Mouse (Mus musculus): ENCODE data around the gene Pcnx. TPM values are rescaled to one million over a fixed set of nuclear protein-coding genes. Genes with fewer than 3 reads are reported as not detected.

Gene Pcnx
- polyA plus RNA-seq, 1 experiment from 2014 or later: 15.7 TPM

DNA sequence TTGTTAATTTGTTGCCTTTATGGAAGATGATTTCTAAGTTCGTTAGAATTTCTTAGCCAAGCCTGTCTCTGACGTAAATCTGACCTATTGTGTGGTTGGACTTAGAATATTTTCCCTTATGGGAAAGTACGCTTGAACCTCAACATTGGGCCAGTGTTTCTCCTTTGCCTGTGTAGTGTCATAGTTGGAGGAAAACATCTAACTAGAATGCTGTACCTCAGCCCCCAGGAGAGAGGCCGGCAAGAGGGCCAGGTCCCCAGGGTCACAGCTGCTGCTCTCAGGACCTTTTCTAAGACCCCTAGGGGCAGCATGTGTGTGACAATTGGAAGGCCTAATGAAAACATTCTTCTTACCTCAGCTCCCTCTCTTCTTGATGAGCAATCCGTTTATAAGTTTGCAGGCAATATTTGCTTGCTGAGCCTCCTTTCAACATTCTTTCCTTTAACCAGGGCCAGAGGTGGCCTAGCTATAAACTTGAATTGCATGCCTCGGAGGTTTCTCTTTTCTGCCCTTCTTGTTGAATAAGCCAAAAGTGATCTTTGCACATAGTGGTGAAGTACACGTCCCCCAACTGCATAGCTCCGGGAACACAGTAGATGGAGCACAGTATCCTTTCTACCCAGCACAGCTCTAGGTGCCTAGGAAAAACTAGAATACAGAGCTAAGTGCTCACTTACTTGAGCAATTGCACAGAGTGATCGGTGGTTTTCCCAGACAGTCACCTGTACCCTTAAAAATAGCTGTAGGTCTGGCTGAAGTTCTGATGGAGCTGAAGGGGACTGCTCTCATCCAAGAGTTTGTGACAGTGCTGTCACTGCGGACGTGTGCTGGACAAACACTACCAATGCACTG lies 23.7 kb downstream of the Pcnx start:
- Histone ChIP-seq H3K4me1 (replicated peaks; ENCODE audit: control insufficient read depth, insufficient read depth, low read length) (no peaks in the 10 kb centered on the region), H3K4me3 (replicated peaks; ENCODE audit: low read length) (no peak overlapping the region), H3K36me3 (ENCODE audit: control insufficient read depth, insufficient read depth) (no peaks in the 10 kb centered on the region), H3K9me3 (ENCODE audit: control insufficient read depth, low read length) (no peaks in the 10 kb centered on the region), H3K9ac (replicated peaks; ENCODE audit: low read depth, low read length) (no peak overlapping the region), H3K27ac (ENCODE audit: low read length) (no peak overlapping the region), H3K4me2 (ENCODE audit: low read length) (no peak overlapping the region), H3K27me3 (replicated peaks; ENCODE audit: control insufficient read depth, insufficient read depth, low read length) (no peaks in the 10 kb centered on the region)
- no peak for ATAC-seq
- 68% methylated on average over 11 of the region's 11 CpGs for WGBS

DNA sequence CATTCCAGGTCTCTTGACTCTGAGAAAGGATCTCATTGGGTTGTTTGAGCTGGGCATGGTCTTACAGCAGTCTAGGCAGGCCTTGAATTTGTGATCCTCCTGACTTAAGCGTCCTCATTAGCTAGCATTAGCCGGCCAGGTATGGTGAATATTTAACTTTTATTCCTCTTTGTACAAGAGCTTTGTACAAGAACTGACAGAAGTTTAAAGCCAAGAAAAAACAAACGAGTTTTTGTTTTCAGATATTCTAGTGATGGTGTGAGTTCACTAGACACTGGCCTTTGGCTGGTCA lies 24.2 kb downstream of the Pcnx start:
- Histone ChIP-seq H3K27me3 (replicated peaks; ENCODE audit: control insufficient read depth, insufficient read depth, low read length) (no peaks in the 10 kb centered on the region), H3K4me3 (replicated peaks; ENCODE audit: low read length) (no peak overlapping the region), H3K4me2 (ENCODE audit: low read length) (no peak overlapping the region), H3K36me3 (ENCODE audit: control insufficient read depth, insufficient read depth) (no peaks in the 10 kb centered on the region), H3K27ac (ENCODE audit: low read length) (no peak overlapping the region), H3K4me1 (replicated peaks; ENCODE audit: control insufficient read depth, insufficient read depth, low read length) (no peaks in the 10 kb centered on the region), H3K9ac (replicated peaks; ENCODE audit: low read depth, low read length) (no peak overlapping the region), H3K9me3 (ENCODE audit: control insufficient read depth, low read length) (no peaks in the 10 kb centered on the region)
- ATAC-seq: no peak
- 71% methylated on average over 3 of the region's 3 CpGs for WGBS

DNA sequence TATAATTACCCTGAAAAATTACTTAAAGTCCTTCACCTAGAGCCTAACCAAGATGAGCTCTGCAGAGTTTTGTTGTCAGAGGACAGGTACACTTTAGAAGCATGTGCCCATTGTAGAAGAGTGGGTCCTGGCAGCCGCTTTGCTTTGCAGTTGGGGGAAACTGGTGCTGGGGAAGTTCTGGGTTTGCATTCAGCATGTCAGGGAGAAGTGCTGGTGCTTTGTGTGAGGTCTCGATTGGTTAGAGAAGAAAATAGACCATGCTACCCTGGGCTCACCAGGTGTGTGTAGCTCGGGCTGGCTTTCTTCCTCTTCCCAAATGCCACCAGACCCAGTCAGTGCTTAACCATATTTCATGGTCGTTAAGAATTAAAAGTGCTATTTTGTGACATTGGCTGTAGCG lies 25.2 kb downstream of the Pcnx start:
- Histone ChIP-seq H3K4me2 (ENCODE audit: low read length) (no peak overlapping the region), H3K4me3 (replicated peaks; ENCODE audit: low read length) (no peak overlapping the region), H3K9me3 (ENCODE audit: control insufficient read depth, low read length) (no peaks in the 10 kb centered on the region), H3K36me3 (ENCODE audit: control insufficient read depth, insufficient read depth) (no peaks in the 10 kb centered on the region), H3K9ac (replicated peaks; ENCODE audit: low read depth, low read length) (no peak overlapping the region), H3K27ac (ENCODE audit: low read length) (no peak overlapping the region), H3K27me3 (replicated peaks; ENCODE audit: control insufficient read depth, insufficient read depth, low read length) (no peaks in the 10 kb centered on the region), H3K4me1 (replicated peaks; ENCODE audit: control insufficient read depth, insufficient read depth, low read length) (no peaks in the 10 kb centered on the region)
- WGBS: 66% methylated on average over 5 of the region's 5 CpGs
- ATAC-seq: no peak

- Histone ChIP-seq H3K36me3 (ENCODE audit: control insufficient read depth, insufficient read depth) (no peaks in the 10 kb centered on the region), H3K27me3 (replicated peaks; ENCODE audit: control insufficient read depth, insufficient read depth, low read length) (no peaks in the 10 kb centered on the region), H3K9ac (replicated peaks; ENCODE audit: low read depth, low read length) (no peak overlapping the region), H3K4me3 (replicated peaks; ENCODE audit: low read length) (no peak overlapping the region), H3K4me1 (replicated peaks; ENCODE audit: control insufficient read depth, insufficient read depth, low read length) (no peaks in the 10 kb centered on the region), H3K4me2 (ENCODE audit: low read length) (no peak overlapping the region), H3K27ac (ENCODE audit: low read length) (no peak overlapping the region), H3K9me3 (ENCODE audit: control insufficient read depth, low read length) (no peaks in the 10 kb centered on the region)
- WGBS: 82% methylated on average over 4 of the region's 4 CpGs
- ATAC-seq: no peak
Observed at GRCm38 (mm10) chr12:81885982-81886381, 26.2 kb downstream of the Pcnx start.

- WGBS: 95% methylated on average over 5 of the region's 5 CpGs
- ATAC-seq: no peak
- no peak overlapping the region for H3K9ac ChIP-seq (replicated peaks; ENCODE audit: low read depth, low read length)
- H3K36me3 ChIP-seq (ENCODE audit: control insufficient read depth, insufficient read depth): no peaks in the 10 kb centered on the region
- no peaks in the 10 kb centered on the region for H3K9me3 ChIP-seq (ENCODE audit: control insufficient read depth, low read length)
- no peaks in the 10 kb centered on the region for H3K27me3 ChIP-seq (replicated peaks; ENCODE audit: control insufficient read depth, insufficient read depth, low read length)
- H3K27ac ChIP-seq (ENCODE audit: low read length): no peak overlapping the region
- H3K4me3 ChIP-seq (replicated peaks; ENCODE audit: low read length): no peak overlapping the region
- no peak overlapping the region for H3K4me2 ChIP-seq (ENCODE audit: low read length)
- peaks cover 3% of the 10 kb centered on the region; the same call in 1 of the 2 replicates for H3K4me1 ChIP-seq (replicated peaks; ENCODE audit: control insufficient read depth, insufficient read depth, low read length)
Observed at GRCm38 (mm10) chr12:81888954-81889353, 29.1 kb downstream of the Pcnx start.

- ATAC-seq: no peak
- H3K36me3 ChIP-seq (ENCODE audit: control insufficient read depth, insufficient read depth): peaks cover 4% of the 10 kb centered on the region; the same call in 1 of the 2 replicates
- H3K9ac ChIP-seq (replicated peaks; ENCODE audit: low read depth, low read length): no peak overlapping the region
- WGBS: 96% methylated on average over 1 of the region's 1 CpGs
- no peak overlapping the region for H3K4me3 ChIP-seq (replicated peaks; ENCODE audit: low read length)
- H3K4me2 ChIP-seq (ENCODE audit: low read length): no peak overlapping the region
- H3K4me1 ChIP-seq (replicated peaks; ENCODE audit: control insufficient read depth, insufficient read depth, low read length): peaks cover 3% of the 10 kb centered on the region; the same call in 1 of the 2 replicates
- H3K27me3 ChIP-seq (replicated peaks; ENCODE audit: control insufficient read depth, insufficient read depth, low read length): no peaks in the 10 kb centered on the region
- H3K27ac ChIP-seq (ENCODE audit: low read length): no peak overlapping the region
- H3K9me3 ChIP-seq (ENCODE audit: control insufficient read depth, low read length): no peaks in the 10 kb centered on the region
Observed at GRCm38 (mm10) chr12:81891946-81892345, 32.1 kb downstream of the Pcnx start.

DNA sequence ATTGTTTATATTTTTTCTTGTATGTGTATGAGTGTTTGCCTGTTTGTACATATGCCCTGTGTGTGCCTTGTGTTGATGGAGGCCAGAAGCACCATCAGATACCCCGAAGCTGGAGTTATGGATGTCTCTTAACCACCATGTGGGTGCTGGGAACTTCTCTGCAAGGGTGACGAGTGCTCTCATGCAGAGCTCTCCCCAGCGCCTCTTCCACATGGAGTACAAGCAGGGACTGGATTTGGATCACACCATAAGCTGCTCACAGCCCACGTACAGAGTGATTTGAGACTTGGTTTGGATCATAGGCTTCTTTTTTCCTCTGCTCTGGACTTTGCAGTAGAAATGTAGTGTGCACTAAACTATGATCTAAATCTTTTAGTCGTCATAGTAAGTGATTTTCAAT lies 34.5 kb downstream of the Pcnx start:
- Histone ChIP-seq H3K27ac (ENCODE audit: low read length) (no peak overlapping the region), H3K27me3 (replicated peaks; ENCODE audit: control insufficient read depth, insufficient read depth, low read length) (no peaks in the 10 kb centered on the region), H3K4me2 (ENCODE audit: low read length) (no peak overlapping the region), H3K4me3 (replicated peaks; ENCODE audit: low read length) (no peak overlapping the region), H3K36me3 (ENCODE audit: control insufficient read depth, insufficient read depth) (peaks cover 7% of the 10 kb centered on the region; the same call in 1 of the 2 replicates), H3K9me3 (ENCODE audit: control insufficient read depth, low read length) (no peaks in the 10 kb centered on the region), H3K9ac (replicated peaks; ENCODE audit: low read depth, low read length) (no peak overlapping the region), H3K4me1 (replicated peaks; ENCODE audit: control insufficient read depth, insufficient read depth, low read length) (peaks cover 3% of the 10 kb centered on the region; the same call in 1 of the 2 replicates)
- 90% methylated on average over 5 of the region's 5 CpGs for WGBS
- no peak for ATAC-seq

GRCm38 (mm10) chr12:81895986-81896385 lies 36.2 kb downstream of the Pcnx start:
- H3K27me3 ChIP-seq (replicated peaks; ENCODE audit: control insufficient read depth, insufficient read depth, low read length): no peaks in the 10 kb centered on the region
- ATAC-seq: no peak
- H3K9me3 ChIP-seq (ENCODE audit: control insufficient read depth, low read length): no peaks in the 10 kb centered on the region
- peaks cover 3% of the 10 kb centered on the region; the same call in 1 of the 2 replicates for H3K4me1 ChIP-seq (replicated peaks; ENCODE audit: control insufficient read depth, insufficient read depth, low read length)
- peaks cover 7% of the 10 kb centered on the region; the same call in 1 of the 2 replicates for H3K36me3 ChIP-seq (ENCODE audit: control insufficient read depth, insufficient read depth)
- H3K27ac ChIP-seq (ENCODE audit: low read length): no peak overlapping the region
- no peak overlapping the region for H3K9ac ChIP-seq (replicated peaks; ENCODE audit: low read depth, low read length)
- H3K4me2 ChIP-seq (ENCODE audit: low read length): no peak overlapping the region
- H3K4me3 ChIP-seq (replicated peaks; ENCODE audit: low read length): no peak overlapping the region
- WGBS: 95% methylated on average over 6 of the region's 6 CpGs

GRCm38 (mm10) chr12:81904456-81904855 lies 44.6 kb downstream of the Pcnx start:
- no peaks in the 10 kb centered on the region for H3K9me3 ChIP-seq (ENCODE audit: control insufficient read depth, low read length)
- no peak overlapping the region for H3K4me3 ChIP-seq (replicated peaks; ENCODE audit: low read length)
- WGBS: 92% methylated on average over 2 of the region's 2 CpGs
- H3K9ac ChIP-seq (replicated peaks; ENCODE audit: low read depth, low read length): no peak overlapping the region
- H3K27ac ChIP-seq (ENCODE audit: low read length): no peak overlapping the region
- H3K4me1 ChIP-seq (replicated peaks; ENCODE audit: control insufficient read depth, insufficient read depth, low read length): no peaks in the 10 kb centered on the region
- H3K4me2 ChIP-seq (ENCODE audit: low read length): no peak overlapping the region
- no peak for ATAC-seq
- no peaks in the 10 kb centered on the region for H3K27me3 ChIP-seq (replicated peaks; ENCODE audit: control insufficient read depth, insufficient read depth, low read length)
- H3K36me3 ChIP-seq (ENCODE audit: control insufficient read depth, insufficient read depth): peaks cover 3% of the 10 kb centered on the region; the same call in 1 of the 2 replicates

Data from forebrain, embryonic 16.5 days (tissue).